Mouse (Mus musculus): ENCODE measurements around the gene A2m.

The A2m gene

GRCm38 (mm10) chr6:121635076-121635475, at the start of gene A2m:
Gene A2m (plus strand): TSS chr6:121635376.
- no peak for DNase-seq (ENCODE audit: low spot score in 2 of 2)

GRCm38 (mm10) chr6:121590131-121590530, 45.0 kb upstream of the A2m start:
- DNase-seq (ENCODE audit: low spot score in 2 of 2) = no peak

- no peak for DNase-seq (ENCODE audit: low spot score in 2 of 2)
Measured at GRCm38 (mm10) chr6:121600927-121601326, 34.2 kb upstream of the A2m start.

- no peak for DNase-seq (ENCODE audit: low spot score in 2 of 2)
Measured at GRCm38 (mm10) chr6:121607861-121608260, 27.3 kb upstream of the A2m start.

- no peak for DNase-seq (ENCODE audit: low spot score in 2 of 2)
Measured at GRCm38 (mm10) chr6:121611796-121612195, 23.4 kb upstream of the A2m start.

GRCm38 (mm10) chr6:121617476-121617875, 17.7 kb upstream of the A2m start:
- no peak for DNase-seq (ENCODE audit: low spot score in 2 of 2)

- no peak for DNase-seq (ENCODE audit: low spot score in 2 of 2)
Measured at GRCm38 (mm10) chr6:121622525-121622924, 12.7 kb upstream of the A2m start.

- DNase-seq (ENCODE audit: low spot score in 2 of 2) = no peak
Measured at GRCm38 (mm10) chr6:121634520-121634919, 656 bp upstream of the A2m start.

GRCm38 (mm10) chr6:121635878-121636371, 749 bp downstream of the A2m start:
- no peak for DNase-seq (ENCODE audit: low spot score in 2 of 2)

GRCm38 (mm10) chr6:121648499-121648898, 13.3 kb downstream of the A2m start:
- no peak for DNase-seq (ENCODE audit: low spot score in 2 of 2)
